ENCODE assay signal across 7 mouse cellular contexts in the genomic region with DNA sequence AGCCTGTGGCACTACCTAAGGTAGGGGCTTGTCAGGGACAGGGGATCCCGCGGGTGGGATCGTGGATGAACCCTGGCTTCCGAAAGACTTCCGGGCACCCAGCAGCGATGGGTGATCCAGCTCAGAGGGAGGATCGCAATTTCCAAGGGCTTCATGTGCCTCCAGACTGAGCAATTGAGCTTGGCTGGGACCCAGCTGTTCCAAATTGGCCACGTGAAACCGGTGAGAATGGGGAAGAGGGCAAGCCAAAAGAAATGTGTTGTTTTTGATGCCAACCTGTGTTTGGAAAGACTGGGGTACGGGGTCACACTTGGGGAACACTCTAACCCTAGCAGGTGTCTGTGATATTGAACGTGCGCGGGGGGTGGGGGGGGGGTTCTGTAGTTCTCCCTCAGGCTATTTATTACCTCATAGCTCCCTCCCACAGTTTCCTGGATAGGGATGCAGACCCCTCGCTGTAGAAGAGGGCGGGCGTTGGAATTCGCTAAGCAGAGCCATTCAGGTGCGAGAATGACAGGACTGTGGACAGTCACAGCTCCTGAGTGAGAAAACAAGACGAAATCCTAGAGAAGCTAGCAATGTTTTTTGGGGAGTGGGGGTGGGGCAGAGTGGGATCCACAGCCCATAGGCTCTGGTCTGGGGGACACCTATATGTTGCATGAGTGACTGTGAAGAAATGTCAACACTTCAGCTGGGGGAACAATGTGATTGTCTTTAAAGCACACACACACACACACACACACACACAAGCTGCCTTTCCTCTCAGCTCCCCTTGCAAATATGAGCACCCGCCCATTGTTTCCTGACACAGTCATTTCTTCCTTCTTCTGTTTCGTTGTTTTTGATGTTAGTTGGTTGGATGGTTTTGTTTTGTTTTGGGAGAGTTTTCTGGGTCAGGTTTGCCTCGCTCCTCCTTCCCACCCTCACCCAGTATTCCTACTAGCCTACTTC. TPM values are rescaled to one million over a fixed set of nuclear protein-coding genes. Genes with fewer than 3 reads are reported as not detected.
DNase-seq lines count a peak whose midpoint lies in the region; ATAC-seq and TF ChIP-seq lines count a peak whose summit lies in the region.

No protein-coding gene starts in this region.

- peak; percentile 39; the same call in 1 of the 2 replicates for ATAC-seq in forebrain, embryonic 15.5 days (replicated peaks)
- ATAC-seq in intestine, postnatal 0 days = no peak

- DNase-seq in liver, adult 2 months (ENCODE audit: extremely low read depth, low read depth, low spot score) = no peak
- no peak for DNase-seq in liver
- peak; percentile 20 for DNase-seq in adrenal gland, postnatal 25 days
- peak; percentile 44 for DNase-seq in neural tube, embryonic 10.5 days (ENCODE audit: extremely low spot score, low spot score)
- no peak for DNase-seq in gastrocnemius, postnatal 25 days

- no peaks in the 10 kb centered on the region for H3K4me1 ChIP-seq in liver, adult 2 months (ENCODE audit: control insufficient read depth, insufficient read depth, low read length)
- H3K4me1 ChIP-seq in forebrain, embryonic 15.5 days = peaks cover 35% of the 10 kb centered on the region
- no peaks in the 10 kb centered on the region for H3K4me1 ChIP-seq in intestine, postnatal 0 days (replicated peaks; ENCODE audit: control insufficient read depth, insufficient read depth, low read length)

- H3K27ac ChIP-seq in liver, adult 2 months (replicated peaks; ENCODE audit: insufficient read depth, low read depth, low read length) = no peak overlapping the region
- H3K27ac ChIP-seq in forebrain, embryonic 15.5 days (replicated peaks) = peak overlapping the region; percentile 91
- H3K27ac ChIP-seq in intestine, postnatal 0 days (ENCODE audit: low read depth, low read length) = no peak overlapping the region

- no peaks in the 10 kb centered on the region for H3K36me3 ChIP-seq in liver, adult 2 months (ENCODE audit: control insufficient read depth, insufficient read depth, low read length)
- no peaks in the 10 kb centered on the region for H3K36me3 ChIP-seq in forebrain, embryonic 15.5 days
- no peaks in the 10 kb centered on the region for H3K36me3 ChIP-seq in intestine, postnatal 0 days (ENCODE audit: control insufficient read depth, insufficient read depth)

- no peak for TF ChIP-seq POLR2A in liver, adult 2 months (IDR thresholded peaks at IDR 0.05; ENCODE audit: extremely low read depth, insufficient read depth, low read length)

- WGBS in liver, adult 2 months = 22% methylated on average over 22 of the region's 22 CpGs
- WGBS in forebrain, embryonic 15.5 days = 10% methylated on average over 22 of the region's 22 CpGs
- 18% methylated on average over 22 of the region's 22 CpGs for WGBS in intestine, postnatal 0 days

- H3K4me2 ChIP-seq in forebrain, embryonic 15.5 days (replicated peaks) = peak overlapping the region; percentile 97
- H3K4me2 ChIP-seq in intestine, postnatal 0 days (replicated peaks; ENCODE audit: low read depth) = peak overlapping the region; percentile 89

- no peaks in the 10 kb centered on the region for H3K79me2 ChIP-seq in liver, adult 2 months (ENCODE audit: control insufficient read depth, insufficient read depth, low read length)

- no peak for TF ChIP-seq CTCF in liver, adult 2 months (IDR thresholded peaks at IDR 0.05; ENCODE audit: low read depth, low read length)
- no peak for TF ChIP-seq CTCF in intestine, postnatal 0 days (IDR thresholded peaks at IDR 0.05; ENCODE audit: low read depth)

- H3K9ac ChIP-seq in liver, adult 2 months (ENCODE audit: low read depth, low read length) = no peak overlapping the region
- H3K9ac ChIP-seq in forebrain, embryonic 15.5 days (replicated peaks) = peak overlapping the region; percentile 72
- H3K9ac ChIP-seq in intestine, postnatal 0 days (ENCODE audit: low read depth, low read length) = no peak overlapping the region

- H3K9me3 ChIP-seq in forebrain, embryonic 15.5 days = no peaks in the 10 kb centered on the region
- H3K9me3 ChIP-seq in intestine, postnatal 0 days (ENCODE audit: control insufficient read depth) = no peaks in the 10 kb centered on the region

- peak overlapping the region; percentile 37; the same call in 1 of the 2 replicates for H3K4me3 ChIP-seq in liver, adult 2 months (ENCODE audit: insufficient read depth, low read depth, low read length)
- peak overlapping the region; percentile 82 for H3K4me3 ChIP-seq in forebrain, embryonic 15.5 days
- peak overlapping the region; percentile 52 for H3K4me3 ChIP-seq in intestine, postnatal 0 days (ENCODE audit: low read depth, low read length)

- H3K27me3 ChIP-seq in liver, adult 2 months (ENCODE audit: control insufficient read depth, insufficient read depth, low read length) = peaks cover 6% of the 10 kb centered on the region
- no peaks in the 10 kb centered on the region for H3K27me3 ChIP-seq in forebrain, embryonic 15.5 days
- peaks cover 22% of the 10 kb centered on the region for H3K27me3 ChIP-seq in intestine, postnatal 0 days (replicated peaks; ENCODE audit: control insufficient read depth, insufficient read depth, low read length)

RNA-seq across cellular contexts. Expression of gene Ripor2, which starts 57.5 kb away (rescaled TPM):
- total RNA-seq in liver, adult 2 months (2014; rRNA removed) = 1.7 and 2.8 TPM in 2 replicates
- 0.57 and 0.77 TPM in 2 replicates for polyA plus RNA-seq in liver, adult 2 months (2012; rRNA removed)
- total RNA-seq in adrenal gland, postnatal 25 days (2021) = 1.9 and 2.5 TPM in 2 replicates
- 24.5 and 26.8 TPM in 2 replicates for polyA plus RNA-seq in forebrain, embryonic 15.5 days (2015; fragmentation: Nextera tagmentation; extraction: Ambion mirVana)
- polyA plus RNA-seq in intestine, postnatal 0 days (2015; fragmentation: Nextera tagmentation; extraction: Ambion mirVana) = 0.70 and 0.80 TPM in 2 replicates
- 1 to 10 TPM; 2.8 to 4.9 TPM for total RNA-seq in gastrocnemius, postnatal 25 days (2021)

Comparison
In these comparisons a context has a peak if more than half of its experiments do, and no peak if none do; other contexts are left out.
1. DNase-seq: peak in adrenal gland, postnatal 25 days (single experiment) and neural tube, embryonic 10.5 days (single experiment); none in liver, adult 2 months (single experiment), liver (single experiment) and gastrocnemius, postnatal 25 days (single experiment).
2. Peak in every context shown above with its lines, with median percentiles within 50 percentile points of each other: H3K4me3 ChIP-seq.